Mouse (Mus musculus): ENCODE measurements around the gene Inpp5k.

The Inpp5k gene

GRCm38 (mm10) chr11:75652942-75653684 lies 22.3 kb downstream of the Inpp5k start:
- in situ Hi-C loops (cut with MboI; ENCODE audit: low sequenced_read_pairs) = no loop called here

DNA sequence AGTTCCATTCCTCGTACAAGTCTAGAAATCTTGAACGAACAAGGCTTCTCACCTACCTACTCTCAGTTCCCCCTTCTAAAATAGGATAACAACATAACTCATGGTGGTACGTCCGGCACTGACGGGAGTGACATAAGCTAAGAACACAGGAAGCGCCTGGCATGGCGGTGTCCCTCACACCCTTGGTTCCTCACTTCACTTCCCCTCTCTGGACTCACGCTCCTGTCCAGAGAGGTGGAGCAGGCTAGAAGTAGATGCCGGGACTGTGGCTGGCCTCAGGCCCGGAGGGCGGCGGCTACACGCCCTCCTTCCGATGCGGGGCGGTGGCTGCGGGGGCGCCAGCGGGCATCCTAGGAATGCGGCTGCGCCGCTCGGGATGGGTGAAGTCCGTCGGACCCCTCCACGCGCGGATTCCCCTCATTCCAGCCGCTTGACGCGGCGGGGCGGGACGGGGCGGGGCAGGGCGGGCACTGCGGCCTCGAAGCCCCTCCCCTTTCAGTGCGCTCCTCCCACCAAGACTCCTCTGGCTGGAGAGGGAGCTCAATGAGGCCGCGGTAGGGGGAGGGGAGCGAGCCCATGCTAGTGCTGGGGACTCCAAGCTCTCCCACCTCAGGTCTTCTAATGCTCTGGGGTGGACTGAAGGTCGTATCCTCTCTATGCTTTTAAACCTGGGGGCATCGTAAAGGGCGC lies 23.1 kb downstream of the Inpp5k start:
- in situ Hi-C loops (cut with MboI; ENCODE audit: low sequenced_read_pairs) = no loop called here

- in situ Hi-C loops (cut with MboI; ENCODE audit: low sequenced_read_pairs) = no loop called here
These were observed 23.9 kb downstream of the Inpp5k start for GRCm38 (mm10) chr11:75654471-75655390.

GRCm38 (mm10) chr11:75655621-75656545 lies 25.1 kb downstream of the Inpp5k start:
- in situ Hi-C loops (cut with MboI; ENCODE audit: low sequenced_read_pairs) = no loop called here

- in situ Hi-C loops (cut with MboI; ENCODE audit: low sequenced_read_pairs) = no loop called here
These were observed 26.1 kb downstream of the Inpp5k start for GRCm38 (mm10) chr11:75656621-75657590.

GRCm38 (mm10) chr11:75657841-75658240 lies 27.1 kb downstream of the Inpp5k start:
- in situ Hi-C loops (cut with MboI; ENCODE audit: low sequenced_read_pairs) = no loop called here

DNA sequence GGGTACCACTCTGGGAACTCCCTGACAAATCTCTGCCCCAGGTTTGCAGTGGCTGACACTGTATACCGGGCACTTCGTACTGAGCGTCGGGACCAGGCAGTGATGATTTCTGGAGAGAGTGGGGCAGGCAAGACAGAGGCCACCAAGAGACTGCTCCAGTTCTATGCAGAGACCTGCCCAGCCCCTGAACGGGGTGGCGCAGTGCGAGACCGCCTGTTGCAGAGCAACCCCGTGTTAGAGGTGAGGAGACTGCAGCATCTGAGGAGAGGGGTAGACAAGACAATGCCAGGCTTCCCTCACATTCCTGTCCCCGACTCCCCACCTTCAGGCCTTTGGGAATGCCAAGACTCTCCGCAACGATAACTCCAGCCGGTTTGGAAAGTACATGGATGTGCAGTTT lies 27.5 kb downstream of the Inpp5k start:
- in situ Hi-C loops (cut with MboI; ENCODE audit: low sequenced_read_pairs) = no loop called here

DNA sequence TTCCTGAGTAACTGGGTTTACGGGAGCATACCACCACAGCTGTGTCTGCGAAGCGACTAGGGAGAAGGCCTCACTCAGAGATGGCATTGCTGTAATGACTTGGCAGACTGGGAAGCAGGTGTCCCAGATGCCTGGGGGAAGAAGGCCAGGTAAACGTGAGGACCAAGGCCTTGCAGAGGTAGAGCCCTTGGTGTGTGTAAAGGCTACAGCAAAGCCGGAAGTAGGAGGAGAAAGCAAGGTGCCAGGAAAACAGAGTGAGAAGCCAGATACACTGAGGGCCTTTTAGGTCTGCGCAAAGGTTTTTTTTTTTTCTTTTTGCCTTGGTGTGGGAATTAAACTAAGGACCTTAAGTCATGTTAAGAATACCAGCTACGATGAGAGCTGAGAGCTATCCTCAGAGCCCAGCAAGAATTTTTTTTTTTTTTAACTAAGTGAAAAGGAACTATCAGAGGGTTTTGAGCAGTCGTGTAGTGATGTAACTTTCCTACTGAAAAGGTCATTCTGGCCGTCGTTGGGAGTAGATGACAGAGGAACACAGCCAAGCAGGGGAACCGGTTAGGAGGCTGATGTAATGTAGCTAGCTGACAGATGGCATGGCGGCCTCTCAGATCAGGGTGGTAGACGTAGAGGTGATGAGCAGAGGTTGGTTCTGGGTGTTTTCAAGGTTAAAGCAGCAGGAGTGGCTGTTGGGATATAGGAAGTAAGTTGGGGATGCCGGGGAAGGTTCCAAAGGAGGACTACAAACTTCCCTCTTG lies 28.4 kb downstream of the Inpp5k start:
- in situ Hi-C loops (cut with MboI; ENCODE audit: low sequenced_read_pairs) = no loop called here

GRCm38 (mm10) chr11:75660081-75660590 lies 29.3 kb downstream of the Inpp5k start:
- in situ Hi-C loops (cut with MboI; ENCODE audit: low sequenced_read_pairs) = no loop called here

GRCm38 (mm10) chr11:75660941-75661800 lies 30.4 kb downstream of the Inpp5k start:
- in situ Hi-C loops (cut with MboI; ENCODE audit: low sequenced_read_pairs) = no loop called here

- in situ Hi-C loops (cut with MboI; ENCODE audit: low sequenced_read_pairs) = no loop called here
These were observed 31.3 kb downstream of the Inpp5k start for GRCm38 (mm10) chr11:75662131-75662530.

- in situ Hi-C loops (cut with MboI; ENCODE audit: low sequenced_read_pairs) = no loop called here
These were observed 35.5 kb downstream of the Inpp5k start for GRCm38 (mm10) chr11:75666296-75666695.

DNA sequence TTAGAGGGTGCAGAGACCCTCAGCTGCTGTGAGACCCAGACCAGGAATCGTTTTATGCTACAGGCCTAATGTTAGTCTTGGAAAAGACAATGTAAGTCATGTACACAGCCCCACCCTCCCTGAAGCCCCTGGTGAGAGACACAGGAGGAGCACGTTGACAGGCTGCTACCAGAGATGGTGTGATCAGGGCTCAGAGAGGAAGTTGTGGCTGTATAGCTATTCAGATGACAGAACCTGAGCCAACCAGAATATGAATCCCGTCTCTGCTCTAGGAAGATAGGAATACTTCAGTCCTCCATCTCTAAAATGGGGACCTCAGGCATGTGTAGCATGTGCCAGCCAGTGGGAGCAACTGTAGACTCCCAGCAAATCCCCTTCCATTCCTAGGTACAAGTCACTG lies 37.8 kb downstream of the Inpp5k start:
- in situ Hi-C loops (cut with MboI; ENCODE audit: low sequenced_read_pairs) = no loop called here

- in situ Hi-C loops (cut with MboI; ENCODE audit: low sequenced_read_pairs) = no loop called here
These were observed 38.5 kb downstream of the Inpp5k start for GRCm38 (mm10) chr11:75669176-75669852.

GRCm38 (mm10) chr11:75669853-75670200 lies 39.0 kb downstream of the Inpp5k start:
- in situ Hi-C loops (cut with MboI; ENCODE audit: low sequenced_read_pairs) = no loop called here

- in situ Hi-C loops (cut with MboI; ENCODE audit: low sequenced_read_pairs) = no loop called here
These were observed 40.8 kb downstream of the Inpp5k start for GRCm38 (mm10) chr11:75671426-75672180.
